Mouse (Mus musculus) cortical plate, adult 2 months (tissue): Measurements from ENCODE around the gene Spata1.

Experiments
- CTCF ChIP-seq: fragments of 200-500 bp; IDR thresholded peaks from 2 replicates; pipeline ENCODE4 v1.5.1; 2011; ENCODE audit warnings: mild to moderate bottlenecking, control low read depth, low read length; ENCODE audit not compliant: insufficient read depth; ENCODE audit errors: extremely low read depth
- POLR2A ChIP-seq: fragments of 200-500 bp; IDR thresholded peaks from 2 replicates; pipeline ENCODE4 v1.6.1; 2011; ENCODE audit warnings: mild to moderate bottlenecking, low read length, control low read depth; ENCODE audit not compliant: insufficient read depth; ENCODE audit errors: extremely low read depth

GRCm38 (mm10) chr3:146501601-146502123 is 2.1 kb upstream of the Spata1 start:
- TF ChIP-seq CTCF (no peak), POLR2A (no peak)
